Mouse (Mus musculus) heart, embryonic 10.5 days (tissue): ENCODE measurements at regions not wholly inside any gene's neighbourhood (a gene's known extent, or its start where the extent isn't known, plus 50 kb on each side); places are given as distances from the start of the nearest gene placed in this dataset.
"Not testable (repeated sequence)": the region's sequence is repeated elsewhere in the genome, so short reads cannot be mapped to it uniquely, and the experiment has no call there.

ENCODE experiments used
- DNase-seq: peaks from one replicate; pipeline ENCODE4 v3.0.0-alpha.2; 2017; ENCODE audit warnings: low spot score
- H3K27ac ChIP-seq: fragments of 300-500 bp; sonication (generic); 2 replicates; pipeline ENCODE4 v1.5.1; 2016; ENCODE audit warnings: mild to moderate bottlenecking
- H3K27me3 ChIP-seq: fragments of 300-500 bp; sonication (generic); 2 replicates; pipeline ENCODE4 v1.6.1; 2016; ENCODE audit warnings: mild to moderate bottlenecking; ENCODE audit not compliant: poor library complexity, insufficient read depth, severe bottlenecking
- H3K36me3 ChIP-seq: fragments of 300-500 bp; sonication (generic); 2 replicates; pipeline ENCODE4 v1.6.1; 2016; ENCODE audit warnings: mild to moderate bottlenecking, moderate library complexity
- H3K4me1 ChIP-seq: fragments of 300-500 bp; sonication (generic); 2 replicates; pipeline ENCODE4 v1.6.1; 2016; ENCODE audit warnings: mild to moderate bottlenecking
- H3K4me3 ChIP-seq: fragments of 300-500 bp; sonication (generic); 2 replicates; pipeline ENCODE4 v1.5.1; 2016; ENCODE audit warnings: mild to moderate bottlenecking, moderate library complexity
- H3K9me3 ChIP-seq: fragments of 300-500 bp; sonication (generic); 2 replicates; pipeline ENCODE4 v1.6.1; 2016; ENCODE audit warnings: mild to moderate bottlenecking, moderate library complexity
- WGBS: fragments of 180-500 bp; shearing (Covaris S2); methylation state at CpG from one replicate; pipeline ENCODE4 v1.1.7; 2016; 5-methylcytosine and 5-hydroxymethylcytosine counted together

DNA sequence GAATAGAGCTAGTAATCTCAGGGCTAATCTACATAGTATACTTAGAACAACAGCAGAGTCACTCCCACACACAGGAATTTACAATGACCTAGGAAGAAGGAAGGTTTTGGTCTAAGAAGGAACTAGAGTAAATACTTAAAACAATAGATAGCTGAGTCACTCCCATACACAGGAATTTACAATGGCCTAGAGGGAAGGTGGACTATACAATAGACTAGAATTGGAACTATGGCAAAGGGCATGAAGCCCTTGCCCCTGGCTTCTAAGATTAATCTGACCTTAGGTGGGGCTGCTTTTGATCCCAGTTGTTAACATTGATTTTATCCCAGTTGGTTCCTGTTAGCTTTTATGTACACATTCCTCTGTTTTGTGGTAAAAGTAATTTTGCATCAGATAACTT lies 427.8 kb upstream of the Clint1 start:
- not testable (repeated sequence) for H3K36me3 ChIP-seq, H3K9me3 ChIP-seq, DNase-seq, H3K4me3 ChIP-seq, H3K4me1 ChIP-seq, H3K27ac ChIP-seq, H3K27me3 ChIP-seq

DNA sequence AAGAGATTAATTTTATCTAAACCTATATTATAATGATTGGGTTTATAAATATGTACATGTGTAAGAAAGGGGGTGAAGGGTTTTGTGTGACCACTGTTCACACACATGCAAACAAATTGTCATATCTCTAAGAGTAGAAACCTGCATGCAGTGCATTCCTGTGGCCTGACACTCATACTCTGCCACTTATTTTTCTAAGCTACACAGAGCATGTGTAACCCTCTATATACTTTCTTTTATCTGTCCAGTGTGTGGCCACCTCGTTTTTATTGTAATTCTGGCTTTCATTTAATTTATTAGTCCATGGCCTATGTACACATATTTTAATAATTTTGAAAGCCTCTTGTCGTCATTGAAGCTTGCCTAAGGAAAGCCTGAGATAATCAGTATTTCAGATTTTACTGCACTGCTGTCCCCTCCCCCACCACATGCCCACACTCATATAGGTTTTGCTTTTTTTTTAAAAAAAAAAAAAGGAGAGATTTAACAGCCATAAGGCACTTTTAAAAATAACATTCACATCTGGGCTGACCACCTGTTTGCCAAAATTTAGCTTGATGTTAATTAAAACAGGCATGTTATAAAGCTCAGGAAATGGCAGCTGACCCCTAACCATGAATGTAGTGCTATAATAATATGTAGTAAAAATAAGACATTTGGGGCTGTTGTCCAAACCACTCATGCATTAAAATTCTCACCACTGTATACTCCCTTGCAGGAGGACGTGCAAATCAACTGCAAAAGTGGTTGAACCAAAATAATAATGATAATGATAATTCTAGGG lies 410.7 kb upstream of the Clint1 start:
- no peak overlapping the region for H3K4me3 ChIP-seq
- no peaks in the 10 kb centered on the region for H3K36me3 ChIP-seq
- H3K27ac ChIP-seq: no peak overlapping the region
- no peaks in the 10 kb centered on the region for H3K27me3 ChIP-seq
- 67% methylated on average over 3 of the region's 3 CpGs for WGBS
- H3K4me1 ChIP-seq: no peaks in the 10 kb centered on the region
- DNase-seq: no peak
- no peaks in the 10 kb centered on the region for H3K9me3 ChIP-seq

DNA sequence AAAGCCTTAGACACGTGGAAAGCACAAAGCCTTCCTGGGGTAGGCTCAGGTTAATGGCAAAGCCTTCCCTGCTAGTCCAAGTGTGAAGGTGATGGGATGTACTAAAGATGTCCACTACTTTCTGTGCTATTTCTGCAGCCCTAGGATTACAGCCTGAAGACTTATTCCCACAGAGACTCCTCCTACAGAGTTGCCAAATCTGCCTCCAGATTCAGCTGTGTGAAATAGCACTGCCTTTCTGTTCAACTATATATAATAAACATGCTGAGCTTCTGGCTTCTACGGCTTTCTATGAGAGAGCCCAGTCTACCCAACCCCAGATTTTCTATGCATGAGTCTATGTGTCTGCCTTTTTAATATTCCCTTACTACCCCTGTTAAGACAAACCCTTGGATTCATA lies 405.3 kb upstream of the Clint1 start:
- no peak overlapping the region for H3K4me3 ChIP-seq
- H3K27ac ChIP-seq: no peak overlapping the region
- no peaks in the 10 kb centered on the region for H3K4me1 ChIP-seq
- H3K27me3 ChIP-seq: no peaks in the 10 kb centered on the region
- H3K36me3 ChIP-seq: no peaks in the 10 kb centered on the region
- no peak for DNase-seq
- H3K9me3 ChIP-seq: no peaks in the 10 kb centered on the region
- 70% methylated on average over 2 of the region's 2 CpGs for WGBS

DNA sequence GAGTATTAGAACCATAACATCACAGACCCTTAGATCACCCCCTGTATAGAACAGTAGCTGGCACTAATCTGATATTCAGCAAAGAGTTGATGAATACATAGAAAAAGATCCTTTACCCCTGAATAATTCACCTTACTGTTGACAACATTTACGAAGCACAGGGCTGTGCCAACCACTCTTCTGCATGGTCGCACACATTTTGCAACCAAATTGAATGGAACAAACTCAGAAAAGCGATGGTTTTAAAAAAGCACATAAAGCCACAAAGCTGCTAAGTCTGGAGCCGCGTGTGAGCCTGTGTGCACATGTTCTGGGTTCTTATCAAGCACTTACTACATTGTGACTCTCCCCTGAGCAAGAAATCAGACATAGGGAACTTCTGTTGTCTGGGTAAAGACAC lies 397.6 kb upstream of the Clint1 start:
- Histone ChIP-seq H3K9me3 (no peaks in the 10 kb centered on the region), H3K27ac (no peak overlapping the region), H3K4me1 (0 out of 2 replicates have a peak, but pooled peaks cover 6% of the 10 kb centered on the region), H3K36me3 (no peaks in the 10 kb centered on the region), H3K4me3 (no peak overlapping the region), H3K27me3 (no peaks in the 10 kb centered on the region)
- 82% methylated on average over 5 of the region's 5 CpGs for WGBS
- no peak for DNase-seq

DNA sequence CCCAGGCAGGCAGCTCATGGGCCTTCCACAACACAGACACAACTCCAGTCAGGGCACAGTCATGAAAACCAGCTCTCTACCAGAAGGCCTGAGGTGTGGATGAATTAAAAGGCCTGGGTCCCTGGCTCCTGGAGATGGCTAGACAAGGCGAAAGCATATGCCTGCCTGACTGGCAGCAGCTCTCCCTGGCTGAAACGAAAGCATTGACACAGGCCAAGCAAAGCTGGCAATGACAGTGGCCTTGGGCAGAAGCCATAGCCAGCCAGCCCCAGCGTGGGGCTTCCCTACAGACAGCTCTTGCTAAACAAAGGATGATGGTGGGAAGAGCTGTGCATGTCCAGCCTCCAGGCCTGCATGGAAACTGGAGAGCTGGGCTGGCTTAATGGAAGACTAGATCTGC lies 396.9 kb upstream of the Clint1 start:
- Histone ChIP-seq H3K36me3 (no peaks in the 10 kb centered on the region), H3K27ac (no peak overlapping the region), H3K9me3 (no peaks in the 10 kb centered on the region)

DNA sequence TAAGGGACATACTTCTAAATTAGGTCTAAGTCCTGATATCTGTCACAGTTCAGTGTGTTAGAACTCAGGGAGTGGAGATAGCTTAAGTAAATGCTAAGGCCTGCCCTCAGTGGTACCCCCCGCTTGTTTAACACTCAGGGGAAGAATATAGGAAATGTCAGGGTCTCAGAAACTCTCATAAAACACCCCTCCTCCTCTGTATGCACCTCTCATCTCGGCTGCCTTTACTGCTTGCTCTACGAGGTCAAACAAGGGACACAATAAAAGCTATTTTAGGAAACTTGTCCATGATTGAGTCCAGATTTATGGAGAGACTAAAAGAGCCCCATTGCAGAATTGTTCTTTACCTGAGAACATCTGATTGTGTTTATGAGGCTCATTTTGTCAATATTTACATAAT lies 395.1 kb upstream of the Clint1 start:
- Histone ChIP-seq H3K27ac (no peak overlapping the region), H3K36me3 (no peaks in the 10 kb centered on the region), H3K27me3 (no peaks in the 10 kb centered on the region), H3K4me1 (0 out of 2 replicates have a peak, but pooled peaks cover 6% of the 10 kb centered on the region), H3K9me3 (no peaks in the 10 kb centered on the region), H3K4me3 (no peak overlapping the region)
- DNase-seq: no peak
- 59% methylated on average over 3 of the region's 3 CpGs for WGBS

More for the DNA sequence above, 396.9 kb upstream of the Clint1 start:
- DNase-seq: no peak
- WGBS: 70% methylated on average over 3 of the region's 3 CpGs
- 0 out of 2 replicates have a peak, but pooled peaks cover 6% of the 10 kb centered on the region for H3K4me1 ChIP-seq
- H3K4me3 ChIP-seq: no peak overlapping the region
- H3K27me3 ChIP-seq: no peaks in the 10 kb centered on the region

DNA sequence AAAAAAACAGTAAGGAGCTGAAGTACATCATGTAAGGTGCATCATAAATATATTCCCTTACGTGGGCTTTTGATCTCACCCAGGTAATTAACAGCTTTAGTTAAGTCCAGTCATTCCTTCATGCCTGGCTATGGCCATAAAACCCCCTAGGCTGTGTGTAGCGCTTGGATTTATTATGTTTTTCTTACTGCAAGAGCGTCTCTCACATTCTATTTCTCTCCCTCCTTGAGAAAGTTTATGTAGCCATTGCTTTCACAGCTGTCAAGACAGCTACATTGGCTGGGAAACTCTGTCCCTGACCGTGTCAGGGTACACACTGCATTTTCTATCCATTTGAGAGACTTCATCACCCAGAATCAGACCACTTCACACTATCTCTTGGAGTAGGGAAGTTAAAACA lies 394.3 kb upstream of the Clint1 start:
- Histone ChIP-seq H3K27ac (no peak overlapping the region), H3K4me3 (no peak overlapping the region), H3K4me1 (0 out of 2 replicates have a peak, but pooled peaks cover 6% of the 10 kb centered on the region), H3K36me3 (no peaks in the 10 kb centered on the region), H3K27me3 (no peaks in the 10 kb centered on the region), H3K9me3 (no peaks in the 10 kb centered on the region)
- DNase-seq: no peak
- WGBS: 75% methylated on average over 4 of the region's 4 CpGs

DNA sequence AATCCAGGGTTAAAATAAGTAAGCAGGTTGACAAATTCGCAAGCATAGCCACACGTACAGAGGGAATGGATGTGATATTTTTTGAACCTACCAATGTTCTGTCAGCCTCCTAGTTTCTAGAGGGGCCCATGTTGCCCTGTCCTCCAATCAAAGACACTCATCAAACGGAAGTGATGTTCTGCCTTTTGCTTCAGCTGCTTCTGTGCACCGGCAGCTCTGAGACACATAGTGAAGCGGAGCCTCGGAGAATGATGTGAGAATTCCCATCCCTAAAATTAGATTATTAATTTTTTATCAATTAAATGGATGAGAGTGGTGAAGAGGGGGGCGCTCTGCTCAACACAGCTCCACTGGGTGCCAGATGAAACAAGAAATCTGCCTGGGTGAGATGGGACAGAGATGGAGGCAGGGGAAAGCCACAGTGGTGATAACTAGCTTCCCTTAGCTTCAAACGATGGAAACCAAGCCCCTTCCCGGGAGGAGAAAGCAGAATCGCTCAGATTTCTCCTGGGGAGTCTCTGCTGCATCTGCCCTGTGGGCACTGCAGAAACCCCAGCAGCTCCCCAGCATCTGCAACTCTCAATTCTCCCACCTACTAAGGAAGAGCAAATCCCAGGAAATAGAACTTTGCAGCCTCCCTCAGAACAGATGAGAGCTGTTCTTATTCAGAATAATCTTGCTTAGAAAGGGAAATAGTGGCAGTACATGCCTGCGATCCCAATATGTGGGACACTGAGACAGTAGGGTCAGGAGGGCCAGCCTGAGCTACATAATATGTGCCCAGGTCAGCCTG lies 391.7 kb upstream of the Clint1 start:
- Histone ChIP-seq H3K4me1 (0 out of 2 replicates have a peak, but pooled peaks cover 6% of the 10 kb centered on the region), H3K9me3 (no peaks in the 10 kb centered on the region), H3K36me3 (no peaks in the 10 kb centered on the region), H3K27me3 (no peaks in the 10 kb centered on the region), H3K27ac (no peak overlapping the region), H3K4me3 (no peak overlapping the region)
- WGBS: 71% methylated on average over 11 of the region's 11 CpGs
- DNase-seq: no peak

DNA sequence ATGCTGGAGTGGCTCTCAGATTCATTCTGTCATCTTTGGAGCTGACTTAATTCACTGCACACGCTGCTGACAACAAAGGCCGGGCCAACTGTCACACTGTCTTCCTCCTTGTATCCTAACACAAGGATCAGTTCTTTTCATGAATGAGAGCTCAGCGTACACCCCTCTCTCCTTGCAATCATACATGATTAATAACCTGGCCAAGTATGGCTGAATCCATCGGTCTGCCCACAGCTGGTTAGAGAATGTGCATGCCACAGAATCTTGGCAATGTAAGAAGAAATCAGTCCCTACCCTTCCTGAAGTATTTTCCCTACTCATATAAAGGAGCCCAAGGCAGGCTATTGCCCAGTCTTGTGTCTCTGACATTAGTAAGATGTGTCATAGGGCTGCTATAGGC lies 387.4 kb upstream of the Clint1 start:
- H3K4me1 ChIP-seq: no peaks in the 10 kb centered on the region
- H3K27me3 ChIP-seq: no peaks in the 10 kb centered on the region
- no peak overlapping the region for H3K27ac ChIP-seq
- WGBS: 88% methylated on average over 4 of the region's 4 CpGs
- no peak for DNase-seq
- no peaks in the 10 kb centered on the region for H3K36me3 ChIP-seq
- no peaks in the 10 kb centered on the region for H3K9me3 ChIP-seq
- no peak overlapping the region for H3K4me3 ChIP-seq

DNA sequence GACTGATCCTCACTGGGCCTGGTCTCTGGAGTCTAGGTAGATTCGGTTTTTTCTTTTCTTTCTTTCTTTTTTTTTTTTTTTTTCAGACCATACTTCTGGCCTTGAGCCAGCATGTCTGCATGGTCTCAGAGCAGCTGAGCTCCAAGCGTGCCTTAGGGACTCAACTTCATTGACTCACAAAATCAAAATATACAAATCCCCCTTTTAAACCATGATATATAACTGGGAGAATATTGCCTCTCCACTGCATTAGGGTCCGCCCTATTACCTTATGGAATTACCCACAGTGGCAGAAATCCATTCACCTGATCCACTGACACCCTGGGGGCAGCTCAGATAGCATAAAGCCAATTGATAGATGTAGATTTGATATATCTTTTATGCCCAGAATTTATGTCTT lies 385.5 kb upstream of the Clint1 start:
- no peak for DNase-seq
- Histone ChIP-seq H3K9me3 (no peaks in the 10 kb centered on the region), H3K36me3 (no peaks in the 10 kb centered on the region), H3K4me3 (no peak overlapping the region), H3K4me1 (no peaks in the 10 kb centered on the region), H3K27me3 (no peaks in the 10 kb centered on the region), H3K27ac (no peak overlapping the region)
- 75% methylated on average over 3 of the region's 3 CpGs for WGBS

DNA sequence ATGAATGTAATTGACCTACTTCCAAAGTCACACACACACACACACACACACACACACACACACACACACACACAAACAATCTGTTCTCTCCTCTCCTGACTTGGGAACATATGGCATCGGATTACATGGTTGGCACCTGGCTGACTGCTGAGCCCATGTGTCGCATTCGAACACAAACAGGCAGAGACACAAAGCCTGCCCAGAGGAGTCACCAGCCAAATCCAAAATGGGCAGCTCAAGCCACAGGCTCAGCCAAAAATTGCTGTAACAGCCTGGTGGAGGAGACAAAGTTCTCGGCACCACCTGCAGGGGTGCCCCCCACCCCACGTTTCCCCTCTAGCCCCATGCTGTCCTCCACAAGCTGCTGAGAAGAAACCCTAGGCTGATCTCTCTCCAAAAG lies 379.7 kb upstream of the Clint1 start:
- Histone ChIP-seq H3K36me3 (no peaks in the 10 kb centered on the region), H3K4me1 (no peaks in the 10 kb centered on the region), H3K27me3 (no peaks in the 10 kb centered on the region), H3K9me3 (no peaks in the 10 kb centered on the region), H3K4me3 (no peak overlapping the region), H3K27ac (no peak overlapping the region)
- 58% methylated on average over 5 of the region's 5 CpGs for WGBS
- DNase-seq: no peak

DNA sequence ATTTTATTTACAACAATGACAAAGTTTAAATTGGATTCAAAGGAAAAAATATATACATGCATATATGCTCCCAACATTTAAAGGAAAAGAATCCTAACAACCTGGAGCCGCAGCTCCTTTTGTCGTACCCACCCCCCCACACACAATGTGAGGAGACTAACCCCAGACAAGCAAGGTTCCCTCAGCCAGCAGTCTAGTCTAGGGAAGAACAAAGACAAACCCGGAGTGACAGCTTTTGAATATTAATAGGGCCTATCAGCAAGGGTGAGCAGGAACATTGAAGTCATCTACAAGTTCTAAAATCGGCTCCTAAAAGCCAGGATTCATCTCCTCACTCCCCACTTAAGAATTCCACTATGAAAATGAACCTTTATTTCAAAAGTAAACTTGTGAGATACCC lies 374.9 kb upstream of the Clint1 start:
- H3K27me3 ChIP-seq: no peaks in the 10 kb centered on the region
- no peak overlapping the region for H3K4me3 ChIP-seq
- 57% methylated on average over 4 of the region's 4 CpGs for WGBS
- no peak for DNase-seq
- no peaks in the 10 kb centered on the region for H3K9me3 ChIP-seq
- H3K27ac ChIP-seq: no peak overlapping the region
- no peaks in the 10 kb centered on the region for H3K36me3 ChIP-seq
- no peaks in the 10 kb centered on the region for H3K4me1 ChIP-seq

DNA sequence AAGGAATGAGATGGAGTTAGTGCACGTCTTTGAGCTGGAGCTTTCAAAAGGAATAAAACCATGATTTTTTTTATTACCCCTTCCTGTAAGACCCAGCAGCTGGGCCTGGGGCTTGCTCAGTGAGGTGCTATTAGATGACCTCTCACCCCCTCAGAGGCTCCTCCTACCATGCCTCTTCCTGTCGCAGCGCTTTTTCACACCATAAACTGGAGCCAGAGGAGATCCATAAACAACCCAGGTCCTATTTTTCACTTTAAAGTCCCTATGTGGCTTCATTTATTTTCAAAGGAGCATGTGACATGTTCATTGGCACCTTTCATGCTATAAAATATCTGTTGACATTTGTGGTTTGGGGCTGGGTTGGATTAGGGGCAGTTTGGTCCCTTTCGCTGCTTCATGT lies 365.9 kb upstream of the Clint1 start:
- Histone ChIP-seq H3K27me3 (no peaks in the 10 kb centered on the region), H3K27ac (no peak overlapping the region), H3K4me1 (no peaks in the 10 kb centered on the region), H3K4me3 (no peak overlapping the region), H3K36me3 (no peaks in the 10 kb centered on the region), H3K9me3 (no peaks in the 10 kb centered on the region)
- 83% methylated on average over 4 of the region's 4 CpGs for WGBS
- DNase-seq: no peak
